Mouse (Mus musculus) hindbrain, embryonic 12.5 days (tissue): ENCODE measurements around the gene Rps25. TPM values are rescaled to one million over a fixed set of nuclear protein-coding genes. Genes with fewer than 3 reads are reported as not detected.
"Not testable (repeated sequence)": the region's sequence is repeated elsewhere in the genome, so short reads cannot be mapped to it uniquely, and the experiment has no call there.

Experiments used
- ATAC-seq: fragments of 200-750 bp; cut with Nextera tagmentation; 2 replicates; pipeline ENCODE4 v1.8.0; 2017; ENCODE audit warnings: moderate TSS enrichment; ENCODE audit not compliant: low FRiP score
- H3K27ac ChIP-seq: fragments of 300-500 bp; sonication (generic); 2 replicates; pipeline ENCODE4 v1.5.1; 2016; ENCODE audit warnings: mild to moderate bottlenecking
- H3K27me3 ChIP-seq: fragments of 300-500 bp; sonication (generic); 2 replicates; pipeline ENCODE4 v1.6.1; 2016; ENCODE audit warnings: mild to moderate bottlenecking
- H3K36me3 ChIP-seq: fragments of 300-500 bp; sonication (generic); 2 replicates; pipeline ENCODE4 v1.6.1; 2016; ENCODE audit warnings: mild to moderate bottlenecking
- H3K4me1 ChIP-seq: fragments of 300-500 bp; sonication (generic); 2 replicates; pipeline ENCODE4 v1.6.1; 2016
- H3K4me2 ChIP-seq: fragments of 300-500 bp; sonication (generic); replicated peaks from 2 replicates; pipeline ENCODE4 v1.6.1; 2016; ENCODE audit warnings: mild to moderate bottlenecking
- H3K4me3 ChIP-seq: fragments of 300-500 bp; sonication (generic); 2 replicates; pipeline ENCODE4 v1.5.1; 2016; ENCODE audit warnings: mild to moderate bottlenecking
- H3K9ac ChIP-seq: fragments of 300-500 bp; sonication (generic); 2 replicates; pipeline ENCODE4 v1.6.1; 2016; ENCODE audit warnings: mild to moderate bottlenecking, moderate library complexity
- H3K9me3 ChIP-seq: fragments of 300-500 bp; sonication (generic); replicated peaks from 2 replicates; pipeline ENCODE4 v1.6.1; 2016; ENCODE audit warnings: mild to moderate bottlenecking
- WGBS: fragments of 180-500 bp; shearing (Covaris S2); methylation state at CpG from one replicate; pipeline ENCODE4 v1.1.7; 2016; 5-methylcytosine and 5-hydroxymethylcytosine counted together
- microRNA-seq: library from miRNA; unstranded; fragments of <30 nt; microRNA quantifications from one replicate; pipeline ENCODE4, GENCODE M21; 2017
- polyA plus RNA-seq: library from polyadenylated mRNA; unstranded; fragments of >200 nt; fragmentation: Nextera tagmentation; extraction: Ambion mirVana; gene quantifications from 2 replicates; pipeline ENCODE4 v1.2.1, GENCODE M21; 2016

Rps25 gene
- polyA plus RNA-seq, 1 experiment from 2014 or later, result 1,340 TPM

DNA sequence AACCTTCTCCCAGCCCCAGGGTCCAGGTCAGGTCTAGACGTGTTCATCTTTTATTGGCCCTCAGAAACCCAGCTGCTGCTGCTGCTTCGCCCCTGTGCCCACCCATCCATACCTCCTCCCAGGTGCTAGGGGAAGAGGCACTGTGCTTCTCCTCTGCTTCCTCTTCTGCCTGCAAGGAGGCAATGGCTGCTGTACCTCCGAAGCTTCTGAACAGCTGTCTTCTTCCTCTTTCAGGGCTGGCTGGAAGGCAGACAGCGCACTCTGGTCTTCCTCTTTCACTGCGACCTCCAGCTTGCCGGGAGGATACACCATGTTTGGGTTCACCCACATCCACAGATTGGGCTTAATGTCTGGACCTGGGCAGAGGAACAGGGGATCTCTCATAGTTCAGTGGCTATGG is 28.8 kb downstream of the Rps25 start:
- no peaks in the 10 kb centered on the region for H3K36me3 ChIP-seq
- no peaks in the 10 kb centered on the region for H3K9me3 ChIP-seq
- no peak overlapping the region for H3K4me2 ChIP-seq
- 85% methylated on average over 6 of the region's 6 CpGs for WGBS
- H3K27me3 ChIP-seq, result no peaks in the 10 kb centered on the region
- H3K27ac ChIP-seq, result no peak overlapping the region
- H3K4me3 ChIP-seq, result no peak overlapping the region
- H3K4me1 ChIP-seq, result peaks cover 4% of the 10 kb centered on the region; the same call in 1 of the 2 replicates
- no peak for ATAC-seq
- H3K9ac ChIP-seq, result no peak overlapping the region

DNA sequence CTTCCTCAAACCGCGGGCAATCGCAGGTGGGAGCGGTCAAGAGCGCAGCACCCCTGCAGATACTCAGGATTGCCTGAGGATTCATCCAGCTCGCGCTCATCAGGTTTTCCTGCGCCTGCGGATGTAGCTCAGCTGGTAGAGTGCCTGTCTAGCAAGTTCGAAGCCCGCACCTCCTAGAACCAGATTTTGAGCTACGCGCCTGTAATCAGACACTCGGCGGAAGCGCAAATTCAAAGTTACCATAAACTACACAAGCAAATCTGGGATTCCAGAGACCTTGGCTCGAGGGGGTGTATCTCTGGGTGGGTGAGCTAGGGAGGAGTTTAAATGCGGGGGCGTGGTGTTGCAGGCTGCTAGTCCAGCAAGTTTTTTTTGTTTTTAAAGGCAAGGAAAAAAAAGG is 34.0 kb downstream of the Rps25 start, which contains the start of gene Foxr1:
Gene Foxr1, minus strand, starts transcription at position 176 of the 400 bp plus-strand sequence.
- H3K4me2 ChIP-seq, result no peak within 1 kb of the TSS
- 73% methylated on average over 19 of the region's 19 CpGs for WGBS
- no peaks in the 10 kb centered on the region for H3K4me1 ChIP-seq
- H3K9me3 ChIP-seq, result no peaks in the 10 kb centered on the region
- no peaks in the 10 kb centered on the region for H3K36me3 ChIP-seq
- H3K4me3 ChIP-seq, result no peak within 1 kb of the TSS
- H3K9ac ChIP-seq, result no peak within 1 kb of the TSS
- ATAC-seq, result no peak
- no peak within 1 kb of the TSS for H3K27ac ChIP-seq
- H3K27me3 ChIP-seq, result no peaks in the 10 kb centered on the region

DNA sequence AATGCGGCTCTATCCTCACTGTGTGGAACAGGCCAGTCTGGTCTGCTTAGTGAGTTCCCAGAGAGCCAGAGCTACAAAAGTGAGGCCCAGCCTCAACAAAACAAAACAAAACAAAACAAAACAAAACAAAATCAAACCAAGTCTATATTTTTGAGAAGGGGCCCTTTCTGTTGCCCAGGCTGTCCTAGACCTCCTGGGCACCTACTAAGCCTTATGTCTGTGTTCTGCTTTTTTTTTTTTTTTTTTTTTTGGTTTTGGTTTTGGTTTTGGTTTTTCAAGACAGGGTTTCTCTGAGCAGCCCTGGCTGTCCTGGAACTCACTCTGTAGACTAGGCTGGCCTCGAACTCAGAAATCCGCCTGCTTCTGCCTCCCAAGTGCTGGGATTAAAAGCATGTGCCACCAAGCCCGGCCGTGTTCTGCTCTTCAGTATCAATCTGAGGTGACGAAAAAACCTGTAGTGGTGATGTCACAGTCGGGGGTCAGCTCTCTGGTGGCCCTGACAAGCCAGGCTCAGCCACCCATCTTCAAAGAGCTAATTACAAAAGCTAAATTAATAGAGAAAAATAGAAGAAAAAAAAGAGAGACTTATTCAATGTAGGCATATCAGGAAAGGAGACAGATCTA is 37.6 kb downstream of the Rps25 start:
- not testable (repeated sequence) for H3K27ac ChIP-seq, H3K9ac ChIP-seq, ATAC-seq, H3K4me3 ChIP-seq, H3K27me3 ChIP-seq, H3K36me3 ChIP-seq, H3K4me2 ChIP-seq, H3K9me3 ChIP-seq, H3K4me1 ChIP-seq
- whole genome bisulfite sequencing, result 86% methylated on average over 7 of the region's 7 CpGs

DNA sequence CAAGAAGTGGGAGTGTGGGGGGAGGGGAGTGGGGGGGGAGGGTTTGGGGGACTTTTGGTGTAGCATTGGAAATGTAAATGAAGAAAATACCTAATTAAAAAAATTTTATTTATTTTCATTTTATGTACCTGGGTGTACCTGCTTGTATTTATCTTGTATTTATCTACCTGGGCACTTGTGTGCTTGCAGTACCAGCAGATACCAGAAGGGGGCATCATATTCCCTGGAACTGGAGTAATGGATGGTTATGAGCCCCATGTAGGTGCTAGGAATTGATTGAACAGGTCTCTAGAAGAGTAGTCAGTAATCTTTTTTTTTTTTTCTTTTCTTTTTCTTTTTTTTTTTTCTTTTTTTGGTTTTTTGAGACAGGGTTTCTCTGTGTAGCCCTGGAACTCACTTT is 43.4 kb downstream of the Rps25 start:
- Histone ChIP-seq H3K4me1 (peaks cover 9% of the 10 kb centered on the region), H3K9me3 (no peaks in the 10 kb centered on the region), H3K27ac (no peak overlapping the region), H3K9ac (no peak overlapping the region), H3K36me3 (no peaks in the 10 kb centered on the region), H3K27me3 (peaks cover 17% of the 10 kb centered on the region), H3K4me3 (no peak overlapping the region), H3K4me2 (no peak overlapping the region)
- no peak for ATAC-seq

DNA sequence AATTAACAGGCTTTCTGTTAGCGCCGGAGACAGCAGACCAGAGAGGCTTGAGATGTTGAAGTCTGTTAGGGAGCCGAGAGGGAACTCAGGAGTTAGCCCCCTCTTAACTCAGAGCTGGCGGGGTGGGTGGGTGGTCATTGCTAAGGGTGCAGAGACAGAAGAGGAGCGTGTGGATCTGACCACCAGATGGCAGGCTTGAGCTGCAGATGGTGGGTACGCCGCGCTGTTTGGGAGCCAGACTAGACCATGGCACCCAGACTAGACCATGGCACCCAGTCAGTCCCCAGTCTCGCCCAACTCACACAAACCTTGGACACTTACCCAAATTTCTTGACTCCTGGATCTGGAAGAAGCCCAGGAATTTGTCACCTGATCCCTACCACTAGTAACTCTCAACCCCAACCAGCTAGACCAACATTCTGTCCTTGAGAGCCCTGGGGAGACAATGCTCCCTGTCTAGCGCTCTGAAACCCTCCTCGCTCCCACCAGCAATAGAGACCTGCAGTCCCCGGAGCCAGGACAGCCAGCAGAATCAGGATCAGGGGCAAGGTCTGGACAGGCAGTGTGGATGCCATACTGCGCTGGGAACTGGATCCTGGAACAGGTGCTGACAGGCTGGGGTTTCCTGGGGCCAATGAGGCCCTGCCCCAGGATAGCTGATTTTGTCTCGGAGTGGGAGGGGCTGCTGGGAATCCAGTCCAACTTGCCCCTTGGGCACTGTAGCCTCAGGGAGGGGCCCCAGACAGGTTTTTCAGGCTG is 47.4 kb downstream of the Rps25 start:
- Histone ChIP-seq H3K27ac (no peak overlapping the region), H3K4me1 (peaks cover 34% of the 10 kb centered on the region), H3K9me3 (no peaks in the 10 kb centered on the region), H3K36me3 (no peaks in the 10 kb centered on the region), H3K27me3 (peaks cover 17% of the 10 kb centered on the region), H3K4me3 (no peak overlapping the region), H3K9ac (peak overlapping the region; percentile 44; the same call in 1 of the 2 replicates), H3K4me2 (peak overlapping the region; percentile 11; the same call in 1 of the 2 replicates)
- ATAC-seq, result 0 out of 2 replicates have a peak, but pooled peaks have one; percentile 46
- WGBS, result 9% methylated on average over 14 of the region's 14 CpGs

DNA sequence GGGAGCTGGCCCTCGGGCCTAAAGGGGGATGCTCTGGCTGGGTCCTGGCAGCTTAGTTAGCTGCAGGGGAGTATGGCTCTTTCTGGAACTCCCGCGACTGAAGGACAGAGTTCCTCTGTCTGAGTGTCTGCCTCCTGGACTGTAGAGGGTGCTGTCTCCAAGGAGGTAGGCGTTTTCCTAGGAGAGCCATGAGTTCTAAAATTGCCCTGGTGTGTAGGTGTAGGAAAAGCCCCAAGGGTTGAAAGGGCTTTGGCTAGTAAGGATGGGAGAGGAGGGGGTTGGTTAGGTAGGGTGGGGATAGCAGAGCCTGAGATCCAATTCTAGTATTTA is 47.9 kb downstream of the Rps25 start, which contains the start of gene Upk2:
Gene Upk2, minus strand, starts transcription at position 86 of the 330 bp plus-strand sequence.
- Histone ChIP-seq H3K9ac (peak within 1 kb of the TSS; percentile 44; the same call in 1 of the 2 replicates), H3K27me3 (peaks cover 17% of the 10 kb centered on the region), H3K36me3 (no peaks in the 10 kb centered on the region), H3K4me3 (no peak within 1 kb of the TSS), H3K4me1 (peaks cover 34% of the 10 kb centered on the region), H3K4me2 (peak within 1 kb of the TSS; percentile 11; the same call in 1 of the 2 replicates), H3K9me3 (no peaks in the 10 kb centered on the region), H3K27ac (no peak within 1 kb of the TSS)
- WGBS, result 15% methylated on average over 4 of the region's 4 CpGs
- no peak for ATAC-seq

DNA sequence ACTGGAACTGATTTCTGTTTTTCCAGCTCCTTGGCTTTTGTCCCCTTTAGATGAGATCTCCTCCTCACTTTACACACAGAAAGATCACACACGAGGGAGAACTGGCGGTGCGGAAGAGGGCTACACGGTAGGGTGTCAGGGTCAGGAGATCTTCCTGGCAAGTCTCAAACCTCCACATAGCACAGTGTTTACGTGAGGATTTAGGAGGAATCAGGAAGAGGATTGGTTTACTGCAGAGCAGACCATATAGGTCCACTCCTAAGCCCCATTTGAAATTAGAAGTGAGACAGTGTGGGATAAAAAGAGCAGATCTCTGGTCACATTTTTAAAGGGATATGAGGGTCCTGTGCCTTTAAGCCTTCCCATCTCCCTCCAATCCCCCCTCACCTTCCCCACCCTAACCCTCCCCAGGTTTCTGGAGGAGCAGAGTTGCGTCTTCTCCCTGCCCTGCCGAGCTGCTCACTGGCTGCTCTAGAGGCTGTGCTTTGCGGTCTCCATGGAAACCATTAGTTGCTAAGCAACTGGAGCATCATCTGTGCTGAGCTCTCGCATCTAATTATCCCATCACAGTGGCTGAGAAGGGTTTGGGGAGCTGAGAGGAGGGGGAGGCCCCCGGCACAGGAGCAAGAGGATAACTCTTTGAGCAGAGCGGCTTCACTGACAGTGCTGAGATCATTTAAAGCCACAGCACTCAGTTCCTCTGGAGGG is 50.2 kb downstream of the Rps25 start:
- H3K27me3 ChIP-seq, result peaks cover 17% of the 10 kb centered on the region
- H3K9me3 ChIP-seq, result no peaks in the 10 kb centered on the region
- ATAC-seq, result peak; percentile 95
- 4% methylated on average over 11 of the region's 11 CpGs for WGBS
- peaks cover 34% of the 10 kb centered on the region for H3K4me1 ChIP-seq
- no peak overlapping the region for H3K9ac ChIP-seq
- H3K4me3 ChIP-seq, result no peak overlapping the region
- peak overlapping the region; percentile 32 for H3K4me2 ChIP-seq
- H3K36me3 ChIP-seq, result no peaks in the 10 kb centered on the region
- peak overlapping the region; percentile 91 for H3K27ac ChIP-seq

Small RNA genes within 50 kb of the gene (microRNA-seq; reads per million reads assigned to microRNA genes)
- not detected for gene Mir7085

Other genes starting within 250 kb of the Rps25 start
- 26.2 and 30.5 TPM in 2 replicates for gene Cbl, start 173.1 kb upstream of the Rps25 start, polyA plus RNA-seq
- not detected in 2 replicates for gene Ccdc153, start 166.5 kb upstream of the Rps25 start, polyA plus RNA-seq
- gene Pdzd3, start 155.7 kb upstream of the Rps25 start, polyA plus RNA-seq, result 0.15 TPM in 1 of 2 replicates, not detected in the other
- gene Nlrx1, start 138.5 kb upstream of the Rps25 start, polyA plus RNA-seq, result 5.1 and 5.6 TPM in 2 replicates
- gene Abcg4, start 118.5 kb upstream of the Rps25 start, polyA plus RNA-seq, result 12.9 and 13.5 TPM in 2 replicates
- gene Hinfp, start 101.5 kb upstream of the Rps25 start, polyA plus RNA-seq, result 28.9 and 32.5 TPM in 2 replicates
- 20.2 and 22.2 TPM in 2 replicates for gene C2cd2l, start 86.9 kb upstream of the Rps25 start, polyA plus RNA-seq
- gene Dpagt1, start 81.1 kb upstream of the Rps25 start, polyA plus RNA-seq, result 37.3 and 41.3 TPM in 2 replicates
- 273 and 290 TPM in 2 replicates for gene H2afx, start 72.4 kb upstream of the Rps25 start, polyA plus RNA-seq
- gene Hmbs, start 62.9 kb upstream of the Rps25 start, polyA plus RNA-seq, result 99.4 and 103 TPM in 2 replicates
- gene Vps11, start 45.5 kb upstream of the Rps25 start, polyA plus RNA-seq, result 35.2 and 36.2 TPM in 2 replicates
- gene Hyou1, start 27.6 kb upstream of the Rps25 start, polyA plus RNA-seq, result 35.8 and 39.1 TPM in 2 replicates
- 38.7 TPM in 2 replicates for gene Slc37a4, start 10.3 kb upstream of the Rps25 start, polyA plus RNA-seq
- gene Trappc4, start 461 bp downstream of the Rps25 start, polyA plus RNA-seq, result 256 and 259 TPM in 2 replicates
- gene Ccdc84, start 11.4 kb downstream of the Rps25 start, polyA plus RNA-seq, result 32.9 and 36.7 TPM in 2 replicates
- not detected in 2 replicates for gene Foxr1, start 34.0 kb downstream of the Rps25 start, polyA plus RNA-seq
- gene Upk2, start 47.8 kb downstream of the Rps25 start, polyA plus RNA-seq, result not detected in 2 replicates
- 12.3 and 15.5 TPM in 2 replicates for gene Bcl9l, start 75.7 kb downstream of the Rps25 start, polyA plus RNA-seq
- not detected in 2 replicates for gene Cxcr5, start 154.7 kb downstream of the Rps25 start, polyA plus RNA-seq
- gene Ddx6, start 197.8 kb downstream of the Rps25 start, polyA plus RNA-seq, result 25.9 and 26.8 TPM in 2 replicates